Mouse (Mus musculus) E14TG2a.4 (cell line): ENCODE results near the gene Ccr7.

Experiments used
- CTCF ChIP-seq: conservative IDR thresholded peaks from 2 replicates; pipeline ENCODE4 v1.5.1; 2014; ENCODE audit warnings: low read length
- POU5F1 ChIP-seq: IDR thresholded peaks from 2 replicates; pipeline ENCODE4 v1.6.1; 2014; ENCODE audit warnings: low read length, borderline replicate concordance

- no peak for TF ChIP-seq CTCF
- no peak for TF ChIP-seq POU5F1
Observed at GRCm38 (mm10) chr11:99138976-99139375, 15.9 kb downstream of the Ccr7 start.
